Mouse (Mus musculus) liver, postnatal 0 days (tissue): ENCODE measurements around the gene Dnajc30.

ENCODE experiments used
- CTCF ChIP-seq: sonication (generic); IDR thresholded peaks from 2 replicates; pipeline ENCODE4 v1.5.1; 2016; ENCODE audit warnings: antibody characterized with exemption, low read depth
- EP300 ChIP-seq: IDR thresholded peaks from 2 replicates; pipeline ENCODE4 v1.6.1; 2016; ENCODE audit warnings: antibody characterized with exemption, low read depth, mild to moderate bottlenecking

DNA sequence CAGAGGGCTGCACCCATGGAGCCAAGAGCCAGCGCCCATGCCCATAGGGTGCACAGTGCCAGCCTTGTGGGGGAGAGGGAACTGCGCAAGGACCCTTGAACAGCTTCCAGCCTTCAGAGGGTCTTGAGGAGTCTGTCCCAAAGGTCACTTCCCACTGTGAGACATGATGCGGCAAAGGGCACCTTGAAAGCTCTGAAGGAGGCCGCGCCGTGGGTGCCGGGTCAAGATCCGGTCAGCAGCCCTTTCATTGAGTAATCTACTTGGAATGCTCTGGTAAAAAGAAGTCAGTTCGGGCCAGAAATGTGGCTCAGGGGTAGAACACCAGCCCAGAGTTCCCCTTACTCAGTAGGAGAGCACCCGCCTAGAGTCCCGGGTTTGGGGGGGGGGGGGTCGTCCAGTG, 49.8 kb downstream of the Dnajc30 start:
- TF ChIP-seq CTCF, result no peak
- TF ChIP-seq EP300, result no peak
